Mouse (Mus musculus) lung, embryonic 15.5 days (tissue): Measurements from ENCODE around the gene Gfod1. TPM values are rescaled to one million over a fixed set of nuclear protein-coding genes. Genes with fewer than 3 reads are reported as not detected.

Source experiments
- ATAC-seq: fragments of 200-750 bp; cut with Nextera tagmentation; 2 replicates; pipeline ENCODE4 v1.8.0; 2017; ENCODE audit warnings: moderate number of reproducible peaks, borderline replicate concordance; ENCODE audit not compliant: low FRiP score, low TSS enrichment; ENCODE audit errors: extremely low read depth
- H3K27ac ChIP-seq: fragments of 300-500 bp; sonication (generic); 2 replicates; pipeline ENCODE4 v1.5.1; 2015; ENCODE audit warnings: moderate library complexity, mild to moderate bottlenecking, inconsistent platforms
- H3K27me3 ChIP-seq: fragments of 300-500 bp; sonication (generic); 2 replicates; pipeline ENCODE4 v1.6.1; 2015; ENCODE audit warnings: inconsistent platforms
- H3K36me3 ChIP-seq: fragments of 300-500 bp; sonication (generic); 2 replicates; pipeline ENCODE4 v1.6.1; 2015; ENCODE audit warnings: inconsistent platforms
- H3K4me1 ChIP-seq: fragments of 300-500 bp; sonication (generic); 2 replicates; pipeline ENCODE4 v1.6.1; 2015; ENCODE audit warnings: inconsistent platforms
- H3K4me2 ChIP-seq: fragments of 300-500 bp; sonication (generic); 2 replicates; pipeline ENCODE4 v1.6.1; 2015; ENCODE audit warnings: inconsistent platforms, mild to moderate bottlenecking, moderate library complexity
- H3K4me3 ChIP-seq: fragments of 300-500 bp; sonication (generic); 2 replicates; pipeline ENCODE4 v1.5.1; 2015; ENCODE audit warnings: mild to moderate bottlenecking, inconsistent platforms
- H3K9ac ChIP-seq: fragments of 300-500 bp; sonication (generic); 2 replicates; pipeline ENCODE4 v1.6.1; 2015; ENCODE audit warnings: inconsistent platforms
- H3K9me3 ChIP-seq: fragments of 300-500 bp; sonication (generic); 2 replicates; pipeline ENCODE4 v1.6.1; 2016; ENCODE audit warnings: inconsistent platforms
- WGBS: fragments of 180-500 bp; shearing (Covaris S2); methylation state at CpG from one replicate; pipeline ENCODE4 v1.1.7; 2015; 5-methylcytosine and 5-hydroxymethylcytosine counted together
- polyA plus RNA-seq: library from polyadenylated mRNA; unstranded; fragments of >200 nt; fragmentation: Nextera tagmentation; extraction: Ambion mirVana; gene quantifications from 2 replicates; pipeline ENCODE4 v1.2.1, GENCODE M21; 2015

Gfod1 gene
- polyA plus RNA-seq, 1 experiment from 2014 or later, result 0.66 TPM

GRCm38 (mm10) chr13:43321492-43321891 lies 17.5 kb upstream of the Gfod1 start:
- no peaks in the 10 kb centered on the region for H3K36me3 ChIP-seq
- no peak overlapping the region for H3K4me3 ChIP-seq
- H3K4me1 ChIP-seq, result no peaks in the 10 kb centered on the region
- no peak for ATAC-seq
- no peak overlapping the region for H3K9ac ChIP-seq
- no peak overlapping the region for H3K4me2 ChIP-seq
- WGBS, result 60% methylated on average over 2 of the region's 2 CpGs
- no peaks in the 10 kb centered on the region for H3K9me3 ChIP-seq
- no peaks in the 10 kb centered on the region for H3K27me3 ChIP-seq
- H3K27ac ChIP-seq, result no peak overlapping the region

- ATAC-seq, result no peak
- no peak overlapping the region for H3K4me3 ChIP-seq
- no peaks in the 10 kb centered on the region for H3K4me1 ChIP-seq
- H3K4me2 ChIP-seq, result no peak overlapping the region
- no peak overlapping the region for H3K9ac ChIP-seq
- no peaks in the 10 kb centered on the region for H3K27me3 ChIP-seq
- WGBS, result 67% methylated on average over 3 of the region's 3 CpGs
- no peak overlapping the region for H3K27ac ChIP-seq
- no peaks in the 10 kb centered on the region for H3K36me3 ChIP-seq
- H3K9me3 ChIP-seq, result no peaks in the 10 kb centered on the region
Observed at GRCm38 (mm10) chr13:43319396-43319795, 15.4 kb upstream of the Gfod1 start.

- H3K36me3 ChIP-seq, result no peaks in the 10 kb centered on the region
- no peak overlapping the region for H3K4me2 ChIP-seq
- H3K4me3 ChIP-seq, result no peak overlapping the region
- H3K27me3 ChIP-seq, result no peaks in the 10 kb centered on the region
- no peak overlapping the region for H3K27ac ChIP-seq
- no peaks in the 10 kb centered on the region for H3K9me3 ChIP-seq
- H3K9ac ChIP-seq, result no peak overlapping the region
- ATAC-seq, result no peak
- H3K4me1 ChIP-seq, result no peaks in the 10 kb centered on the region
- WGBS, result 51% methylated on average over 5 of the region's 5 CpGs
Observed at GRCm38 (mm10) chr13:43317411-43317810, 13.4 kb upstream of the Gfod1 start.

GRCm38 (mm10) chr13:43305181-43305924 lies 1.4 kb upstream of the Gfod1 start:
- Histone ChIP-seq H3K4me1 (peaks cover 37% of the 10 kb centered on the region), H3K27me3 (peaks cover 15% of the 10 kb centered on the region), H3K4me2 (no peak overlapping the region), H3K27ac (no peak overlapping the region), H3K9me3 (no peaks in the 10 kb centered on the region), H3K36me3 (no peaks in the 10 kb centered on the region), H3K9ac (no peak overlapping the region), H3K4me3 (no peak overlapping the region)
- ATAC-seq, result no peak
- WGBS, result 69% methylated on average over 15 of the region's 15 CpGs

- 11% methylated on average over 11 of the region's 11 CpGs for WGBS
- peaks cover 38% of the 10 kb centered on the region for H3K4me1 ChIP-seq
- H3K27ac ChIP-seq, result no peak overlapping the region
- peak overlapping the region; percentile 100 for H3K4me2 ChIP-seq
- H3K9ac ChIP-seq, result peak overlapping the region; percentile 10; the same call in 1 of the 2 replicates
- no peaks in the 10 kb centered on the region for H3K9me3 ChIP-seq
- H3K4me3 ChIP-seq, result peak overlapping the region; percentile 74
- ATAC-seq, result 0 out of 2 replicates have a peak, but pooled peaks have one; percentile 12
- H3K36me3 ChIP-seq, result no peaks in the 10 kb centered on the region
- peaks cover 15% of the 10 kb centered on the region for H3K27me3 ChIP-seq
Observed at GRCm38 (mm10) chr13:43304700-43305099, 728 bp upstream of the Gfod1 start.

- Histone ChIP-seq H3K9me3 (no peaks in the 10 kb centered on the region), H3K9ac (peak overlapping the region; percentile 76), H3K27ac (peak overlapping the region; percentile 85), H3K27me3 (peaks cover 15% of the 10 kb centered on the region), H3K4me2 (peak overlapping the region; percentile 100), H3K36me3 (no peaks in the 10 kb centered on the region), H3K4me3 (peak overlapping the region; percentile 74), H3K4me1 (peaks cover 38% of the 10 kb centered on the region)
- ATAC-seq, result peak; percentile 46
- WGBS, result under 1% methylated on average over 78 of the region's 78 CpGs
Observed at GRCm38 (mm10) chr13:43303161-43303965, 609 bp downstream of the Gfod1 start.

GRCm38 (mm10) chr13:43302651-43303160 lies 1.3 kb downstream of the Gfod1 start:
- H3K27me3 ChIP-seq, result peaks cover 15% of the 10 kb centered on the region

GRCm38 (mm10) chr13:43302239-43302638 lies 1.7 kb downstream of the Gfod1 start:
- no peak overlapping the region for H3K27ac ChIP-seq
- H3K36me3 ChIP-seq, result no peaks in the 10 kb centered on the region
- peaks cover 38% of the 10 kb centered on the region for H3K4me1 ChIP-seq
- H3K9ac ChIP-seq, result peak overlapping the region; percentile 76
- H3K4me2 ChIP-seq, result peak overlapping the region; percentile 100
- ATAC-seq, result no peak
- H3K4me3 ChIP-seq, result peak overlapping the region; percentile 74
- WGBS, result 6% methylated on average over 11 of the region's 11 CpGs
- H3K9me3 ChIP-seq, result no peaks in the 10 kb centered on the region
- H3K27me3 ChIP-seq, result peaks cover 15% of the 10 kb centered on the region

More at GRCm38 (mm10) chr13:43302651-43303160, 1.3 kb downstream of the Gfod1 start:
- H3K4me2 ChIP-seq, result peak overlapping the region; percentile 100
- no peak for ATAC-seq
- no peaks in the 10 kb centered on the region for H3K36me3 ChIP-seq
- WGBS, result under 1% methylated on average over 19 of the region's 19 CpGs
- no peaks in the 10 kb centered on the region for H3K9me3 ChIP-seq
- no peak overlapping the region for H3K27ac ChIP-seq
- H3K4me1 ChIP-seq, result peaks cover 38% of the 10 kb centered on the region
- peak overlapping the region; percentile 76 for H3K9ac ChIP-seq
- peak overlapping the region; percentile 74 for H3K4me3 ChIP-seq

- Histone ChIP-seq H3K9me3 (no peaks in the 10 kb centered on the region), H3K4me1 (peaks cover 38% of the 10 kb centered on the region), H3K4me2 (peak overlapping the region; percentile 100), H3K9ac (no peak overlapping the region), H3K4me3 (no peak overlapping the region; the same call in 1 of the 2 replicates), H3K27ac (no peak overlapping the region), H3K36me3 (no peaks in the 10 kb centered on the region), H3K27me3 (peaks cover 15% of the 10 kb centered on the region)
- WGBS, result 29% methylated on average over 9 of the region's 9 CpGs
- no peak for ATAC-seq
Observed at GRCm38 (mm10) chr13:43300906-43301305, 3.1 kb downstream of the Gfod1 start.

GRCm38 (mm10) chr13:43300366-43300765 lies 3.6 kb downstream of the Gfod1 start:
- no peak overlapping the region for H3K4me3 ChIP-seq
- peaks cover 38% of the 10 kb centered on the region for H3K4me1 ChIP-seq

GRCm38 (mm10) chr13:43299171-43299570 lies 4.8 kb downstream of the Gfod1 start:
- Histone ChIP-seq H3K9ac (no peak overlapping the region), H3K27me3 (peaks cover 12% of the 10 kb centered on the region), H3K9me3 (no peaks in the 10 kb centered on the region), H3K4me3 (no peak overlapping the region), H3K4me2 (no peak overlapping the region), H3K4me1 (peaks cover 30% of the 10 kb centered on the region), H3K27ac (no peak overlapping the region), H3K36me3 (no peaks in the 10 kb centered on the region)
- WGBS, result 68% methylated on average over 5 of the region's 5 CpGs
- ATAC-seq, result no peak

More at GRCm38 (mm10) chr13:43300366-43300765, 3.6 kb downstream of the Gfod1 start:
- H3K9me3 ChIP-seq, result no peaks in the 10 kb centered on the region
- no peaks in the 10 kb centered on the region for H3K36me3 ChIP-seq
- H3K27me3 ChIP-seq, result peaks cover 13% of the 10 kb centered on the region
- 40% methylated on average over 5 of the region's 5 CpGs for WGBS
- H3K4me2 ChIP-seq, result peak overlapping the region; percentile 100; the same call in 1 of the 2 replicates
- H3K27ac ChIP-seq, result no peak overlapping the region
- no peak overlapping the region for H3K9ac ChIP-seq
- ATAC-seq, result no peak
